Mouse (Mus musculus): ENCODE data around the gene Rergl.

The Rergl gene

GRCm38 (mm10) chr6:139501876-139502275 lies at the start of gene Rergl:
Rergl (minus strand) TSS chr6:139501976.
- WGBS = 33% methylated on average over 1 of the region's 1 CpGs

DNA sequence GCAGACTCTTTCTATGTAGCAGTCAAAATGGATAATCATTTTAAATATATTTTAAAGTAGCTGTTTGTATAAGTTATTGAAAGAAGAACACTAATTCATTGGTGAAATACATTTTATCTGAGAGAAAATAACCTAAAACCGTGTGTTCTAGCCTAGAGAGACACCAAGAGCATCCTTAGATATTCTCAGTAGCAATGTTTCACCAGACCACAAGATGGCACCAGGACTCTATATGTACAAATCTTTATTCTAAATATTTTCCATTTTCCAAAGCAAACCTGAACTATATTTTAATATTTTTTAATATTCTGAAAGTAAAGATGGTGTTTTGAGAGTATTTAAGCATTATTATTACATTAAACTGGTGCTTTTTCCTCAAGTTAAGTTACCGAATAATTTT lies 36.7 kb upstream of the Rergl start:
- 59% methylated on average over 2 of the region's 2 CpGs for WGBS

GRCm38 (mm10) chr6:139524288-139524687 lies 22.5 kb upstream of the Rergl start:
- WGBS = 55% methylated on average over 5 of the region's 5 CpGs

GRCm38 (mm10) chr6:139514938-139515510 lies 13.2 kb upstream of the Rergl start:
- 62% methylated on average over 3 of the region's 3 CpGs for WGBS

DNA sequence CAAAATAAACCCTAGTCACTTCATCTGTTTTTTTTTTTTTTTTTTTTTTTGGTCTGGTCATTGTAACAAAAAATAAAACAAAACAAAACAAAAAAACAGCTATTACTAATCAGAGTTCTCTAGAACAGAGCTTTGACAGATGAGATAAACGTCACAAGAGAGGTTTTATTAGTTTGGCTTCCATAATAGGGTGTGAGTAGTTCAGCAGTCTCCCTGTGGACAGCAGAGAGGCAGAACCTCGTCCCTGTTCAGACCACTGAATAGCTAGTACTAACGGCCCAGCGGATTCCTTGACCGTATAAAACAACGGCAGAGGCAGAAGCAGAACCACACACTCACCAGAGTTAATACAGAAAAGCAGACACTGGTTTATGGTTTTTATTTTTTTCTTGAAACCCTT lies 36.8 kb downstream of the Rergl start:
- WGBS = 82% methylated on average over 6 of the region's 6 CpGs

DNA sequence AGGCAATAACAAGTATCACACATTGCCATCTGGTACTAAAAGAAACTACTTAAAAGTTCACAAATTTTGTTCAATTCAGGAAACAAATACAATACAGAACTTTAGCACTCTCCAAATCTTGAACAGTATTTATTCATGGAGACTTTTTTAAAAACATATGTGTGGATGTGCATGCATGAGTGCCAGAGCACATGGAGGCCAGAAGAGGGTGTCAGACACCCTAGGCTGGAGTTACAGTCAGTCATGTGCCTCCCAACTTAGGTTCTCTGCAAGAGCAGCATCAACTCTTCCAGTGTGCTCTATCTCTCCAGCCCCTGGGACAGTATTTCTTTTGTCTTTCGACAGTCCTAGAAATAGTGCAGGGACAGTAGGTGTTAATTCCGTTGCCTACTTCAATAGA lies 37.5 kb downstream of the Rergl start:
- 91% methylated on average over 2 of the region's 2 CpGs for WGBS

DNA sequence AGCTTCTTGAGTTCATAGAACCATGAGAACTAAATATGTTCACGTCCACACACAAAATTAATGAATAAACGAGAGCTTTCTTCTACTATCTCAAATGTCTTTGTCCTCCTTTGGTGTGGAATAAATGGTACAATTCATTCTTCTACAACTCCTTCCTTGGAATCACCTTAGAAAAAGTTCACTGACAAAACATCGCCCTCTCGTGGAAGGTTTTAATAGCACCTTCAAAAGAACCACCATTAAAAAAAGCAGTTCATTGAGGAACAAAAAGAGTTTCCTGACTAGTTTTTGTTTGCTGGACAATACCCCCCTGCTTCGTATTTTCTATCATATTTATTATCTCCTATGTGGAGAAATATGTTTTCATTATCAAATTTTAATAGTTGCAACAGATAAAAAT lies 40.7 kb downstream of the Rergl start:
- WGBS = 17% methylated on average over 5 of the region's 5 CpGs

GRCm38 (mm10) chr6:139460470-139460869 lies 41.3 kb downstream of the Rergl start:
- 85% methylated on average over 10 of the region's 10 CpGs for WGBS

- 85% methylated on average over 2 of the region's 2 CpGs for WGBS
These were observed 57.8 kb downstream of the Rergl start for GRCm38 (mm10) chr6:139443999-139444398.

Data from cerebral cortex, adult 2 months (tissue).